Mouse (Mus musculus) CH12.LX (cell line): ENCODE measurements at regions not wholly inside any gene's neighbourhood (a gene's known extent, or its start where the extent isn't known, plus 50 kb on each side); places are given as distances from the start of the nearest gene placed in this dataset.
"Not testable (repeated sequence)": the region's sequence is repeated elsewhere in the genome, so short reads cannot be mapped to it uniquely, and the experiment has no call there.

ENCODE experiments used
- DNase-seq: peaks from one replicate; pipeline ENCODE4 v3.0.0-alpha.2; 2013; ENCODE audit errors: extremely low read depth
- H3K27ac ChIP-seq: 2 replicates; pipeline ENCODE4 v1.5.1; 2012; ENCODE audit warnings: low read depth, mild to moderate bottlenecking, control low read depth, moderate library complexity; ENCODE audit not compliant: insufficient read depth
- H3K27me3 ChIP-seq: replicated peaks from 2 replicates; pipeline ENCODE3; 2012; ENCODE audit warnings: inconsistent platforms
- H3K36me3 ChIP-seq, 2 experiments: replicated peaks in 1 of 2; 2 replicates each; pipeline versions ENCODE3 to v1.6.1; 2012; ENCODE audit warnings: inconsistent platforms in 1 of 2, low read length in 1 of 2, mild to moderate bottlenecking in 1 of 2, mixed read lengths in 1 of 2, moderate library complexity in 1 of 2; ENCODE audit not compliant: control insufficient read depth in 1 of 2, insufficient read depth in 1 of 2
- H3K4me1 ChIP-seq, 2 experiments: 2 replicates each; pipeline ENCODE4 v1.6.1; 2012; ENCODE audit warnings: inconsistent platforms in 1 of 2, moderate library complexity in 1 of 2; ENCODE audit not compliant: insufficient read depth in 2 of 2, control insufficient read depth in 1 of 2
- H3K4me2 ChIP-seq: 2 replicates; pipeline ENCODE4 v1.6.1; 2012; ENCODE audit warnings: low read depth, mild to moderate bottlenecking, control low read depth; ENCODE audit not compliant: poor library complexity, insufficient read depth, severe bottlenecking
- H3K4me3 ChIP-seq, 3 experiments: fragments of 150-350 bp in 1 of 3; sonication (generic) in 1 of 3; replicated peaks in 1 of 3; 2 replicates each; pipeline versions ENCODE3 to v1.5.1; 2011 to 2012; ENCODE audit warnings: low read depth in 2 of 3, low read length in 2 of 3, mild to moderate bottlenecking in 2 of 3, moderate library complexity in 2 of 3, control low read depth in 1 of 3, improper control_type of control experiment in 1 of 3, inconsistent platforms in 1 of 3, mixed read lengths in 1 of 3; ENCODE audit not compliant: poor library complexity in 1 of 3
- H3K79me2 ChIP-seq: replicated peaks from 2 replicates; pipeline ENCODE4 v1.6.1; 2012; ENCODE audit warnings: mild to moderate bottlenecking, moderate library complexity; ENCODE audit not compliant: control insufficient read depth, poor library complexity, insufficient read depth, severe bottlenecking; ENCODE audit errors: extremely low read depth
- H3K9ac ChIP-seq: 2 replicates; pipeline ENCODE4 v1.6.1; 2012; ENCODE audit warnings: low read depth, mild to moderate bottlenecking, control low read depth, moderate library complexity; ENCODE audit not compliant: insufficient read depth
- H3K9me3 ChIP-seq: replicated peaks from 2 replicates; pipeline ENCODE3; 2012; ENCODE audit warnings: low read length, inconsistent platforms, mixed read lengths
- BHLHE40 ChIP-seq: IDR thresholded peaks from 2 replicates; pipeline ENCODE4 v1.6.1; 2011; ENCODE audit warnings: mild to moderate bottlenecking, low read depth, low read length, improper control_type of control experiment
- E2F4 ChIP-seq: IDR thresholded peaks from 2 replicates; pipeline ENCODE4 v1.6.1; 2011; ENCODE audit warnings: low read depth, low read length, improper control_type of control experiment; ENCODE audit not compliant: insufficient replicate concordance
- ELF1 ChIP-seq: IDR thresholded peaks from 2 replicates; pipeline ENCODE4 v1.6.1; 2014; ENCODE audit warnings: low read depth, mild to moderate bottlenecking, inconsistent platforms, low read length, improper control_type of control experiment
- EP300 ChIP-seq: IDR thresholded peaks from 2 replicates; pipeline ENCODE4 v1.6.1; 2011; ENCODE audit warnings: low read length, improper control_type of control experiment
- ETS1 ChIP-seq: conservative IDR thresholded peaks from 2 replicates; pipeline ENCODE4 v1.6.1; 2012; ENCODE audit warnings: low read depth, mild to moderate bottlenecking, inconsistent platforms, low read length, improper control_type of control experiment, moderate library complexity
- HCFC1 ChIP-seq: IDR thresholded peaks from 2 replicates; pipeline ENCODE4 v1.6.1; 2012; ENCODE audit warnings: low read depth, mild to moderate bottlenecking, inconsistent platforms, low read length, improper control_type of control experiment
- IRF4 ChIP-seq: IDR thresholded peaks from 2 replicates; pipeline ENCODE4 v1.6.1; 2014; ENCODE audit warnings: low read depth, mild to moderate bottlenecking, inconsistent platforms, low read length, improper control_type of control experiment
- JUN ChIP-seq: IDR thresholded peaks from 2 replicates; pipeline ENCODE4 v1.6.1; 2011; ENCODE audit warnings: low read depth, mild to moderate bottlenecking, low read length, improper control_type of control experiment, moderate library complexity; ENCODE audit not compliant: insufficient read depth
- JUND ChIP-seq: conservative IDR thresholded peaks from 2 replicates; pipeline ENCODE4 v1.6.1; 2011; ENCODE audit warnings: low read depth, low read length, improper control_type of control experiment
- MAFK ChIP-seq: IDR thresholded peaks from 2 replicates; pipeline ENCODE4 v1.6.1; 2011; ENCODE audit warnings: low read length, improper control_type of control experiment; ENCODE audit not compliant: insufficient replicate concordance
- MEF2A ChIP-seq: IDR thresholded peaks from 2 replicates; pipeline ENCODE4 v1.6.1; 2014; ENCODE audit warnings: low read depth, mild to moderate bottlenecking, inconsistent platforms, low read length, improper control_type of control experiment, borderline replicate concordance
- POLR2A ChIP-seq: IDR thresholded peaks from 2 replicates; pipeline ENCODE4 v1.6.1; 2011; ENCODE audit warnings: low read depth, mild to moderate bottlenecking, improper control_type of control experiment, low read length
- RCOR1 ChIP-seq: conservative IDR thresholded peaks from 2 replicates; pipeline ENCODE4 v1.6.1; 2012; ENCODE audit warnings: low read depth, mild to moderate bottlenecking, inconsistent platforms, low read length, improper control_type of control experiment
- SMC3 ChIP-seq: IDR thresholded peaks from 2 replicates; pipeline ENCODE4 v1.6.1; 2011; ENCODE audit warnings: low read depth, low read length, improper control_type of control experiment
- TBP ChIP-seq: conservative IDR thresholded peaks from 2 replicates; pipeline ENCODE4 v1.6.1; 2011; ENCODE audit warnings: low read depth, low read length, improper control_type of control experiment
- TCF12 ChIP-seq: IDR thresholded peaks from 2 replicates; pipeline ENCODE4 v1.6.1; 2014; ENCODE audit warnings: low read depth, mild to moderate bottlenecking, inconsistent platforms, low read length, improper control_type of control experiment
- USF1 ChIP-seq: IDR thresholded peaks from 2 replicates; pipeline ENCODE4 v1.6.1; 2014; ENCODE audit warnings: low read depth, mild to moderate bottlenecking, inconsistent platforms, low read length, improper control_type of control experiment
- USF2 ChIP-seq: conservative IDR thresholded peaks from 2 replicates; pipeline ENCODE4 v1.6.1; 2011; ENCODE audit warnings: low read depth, low read length, improper control_type of control experiment
- dilution Hi-C: fragments of 300-500 bp; cut with MboI; formaldehyde crosslinking; loops from 2 replicates; pipeline ENCODE4 v1.14.3; 2020; ENCODE audit warnings: low sequenced_read_pairs; ENCODE audit not compliant: extremely low pct_unique_long_range_greater_than_20kb, extremely low pct_ligation_motif_present
- in situ Hi-C: fragments of 300-500 bp; cut with MboI; formaldehyde crosslinking; loops from 3 replicates; pipeline ENCODE4 v1.14.3; 2019; ENCODE audit warnings: low sequenced_read_pairs, low pct_ligation_motif_present, low pct_unique_long_range_greater_than_20kb, mixed read lengths

- peak; percentile 48 for TF ChIP-seq JUN
Observed at GRCm38 (mm10) chr6:68339846-68340245, 804.2 kb upstream of the Tacstd2 start (continued).

DNA sequence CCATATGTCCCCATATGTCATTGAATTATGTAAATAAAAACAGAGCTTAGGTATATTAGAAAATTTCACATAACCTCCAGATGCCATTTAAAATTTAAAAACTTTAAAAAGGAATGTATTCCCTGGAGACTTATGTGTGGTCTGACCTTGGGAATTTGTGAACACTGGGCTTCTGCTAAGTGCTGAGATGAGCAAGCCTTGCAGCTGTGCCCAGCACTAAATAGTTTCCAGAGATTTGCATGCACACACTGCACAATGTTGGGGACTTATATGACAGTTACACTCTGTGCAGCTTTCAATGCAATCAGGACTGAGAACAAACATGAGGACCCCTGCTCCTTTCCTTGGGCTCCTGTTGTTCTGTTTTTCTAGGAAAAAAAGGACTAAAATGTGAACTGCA, 803.6 kb upstream of the Tacstd2 start:
- dilution Hi-C loops, in situ Hi-C loops, H3K4me2 ChIP-seq: not testable (repeated sequence)

DNA sequence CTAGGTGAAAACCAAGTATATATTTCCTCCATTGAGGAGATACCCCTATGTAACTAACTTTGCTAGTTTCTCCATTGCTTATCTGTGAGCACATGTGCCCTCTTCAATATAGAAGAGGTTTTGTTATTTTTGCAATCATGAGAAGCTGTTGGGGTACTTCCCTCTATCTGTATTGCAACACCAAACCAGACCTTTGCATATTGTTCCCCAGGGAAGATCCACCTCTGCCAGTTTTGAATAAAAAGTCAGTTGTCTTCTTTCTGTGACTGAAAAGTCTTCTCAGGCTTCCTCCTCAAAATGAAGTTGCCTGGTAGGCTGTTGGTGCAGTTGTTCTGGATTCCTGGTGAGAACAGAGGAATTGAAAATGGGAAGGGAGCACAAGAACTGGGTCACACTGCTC, 775.8 kb upstream of the Tacstd2 start:
- Histone ChIP-seq H3K4me1 (peaks cover 3 to 4% of the 10 kb centered on the region in 2 experiments; a peak in 2 of 4 replicates), H3K27ac (peak overlapping the region; percentile 94), H3K4me2 (peak overlapping the region; percentile 61; the same call in 1 of the 2 replicates), H3K9ac (peak overlapping the region; percentile 39; the same call in 1 of the 2 replicates), H3K4me3 (no peak overlapping the region), H3K79me2 (peaks cover 2% of the 10 kb centered on the region; the same call in 1 of the 2 replicates), H3K27me3 (no peaks in the 10 kb centered on the region), H3K9me3 (no peaks in the 10 kb centered on the region), H3K36me3 (no peaks in the 10 kb centered on the region)
- 0 out of 2 replicates have a peak, but pooled peaks have one; percentile 31 for TF ChIP-seq EP300
- 0 out of 2 replicates have a peak, but pooled peaks have one; percentile 26 for TF ChIP-seq TCF12
- no peak for TF ChIP-seq ELF1
- peak; percentile 44; the same call in 1 of the 2 replicates for TF ChIP-seq ETS1
- no peak for TF ChIP-seq USF1
- TF ChIP-seq TBP: no peak
- TF ChIP-seq USF2: no peak
- dilution Hi-C loops (no loop called here), in situ Hi-C loops (no loop called here)
- peak; percentile 69 for DNase-seq

More for the DNA sequence above, 803.6 kb upstream of the Tacstd2 start:
- TF ChIP-seq ETS1 (peak; percentile 63), IRF4 (peak; percentile 73), TCF12 (peak; percentile 70; the same call in 1 of the 2 replicates), EP300 (peak; percentile 78), BHLHE40 (0 out of 2 replicates have a peak, but pooled peaks have one; percentile 40)
- not testable (repeated sequence) for H3K36me3 ChIP-seq, H3K4me3 ChIP-seq, H3K9me3 ChIP-seq, H3K27ac ChIP-seq, H3K79me2 ChIP-seq, H3K9ac ChIP-seq, H3K27me3 ChIP-seq, H3K4me1 ChIP-seq
- peak; percentile 48 for DNase-seq

DNA sequence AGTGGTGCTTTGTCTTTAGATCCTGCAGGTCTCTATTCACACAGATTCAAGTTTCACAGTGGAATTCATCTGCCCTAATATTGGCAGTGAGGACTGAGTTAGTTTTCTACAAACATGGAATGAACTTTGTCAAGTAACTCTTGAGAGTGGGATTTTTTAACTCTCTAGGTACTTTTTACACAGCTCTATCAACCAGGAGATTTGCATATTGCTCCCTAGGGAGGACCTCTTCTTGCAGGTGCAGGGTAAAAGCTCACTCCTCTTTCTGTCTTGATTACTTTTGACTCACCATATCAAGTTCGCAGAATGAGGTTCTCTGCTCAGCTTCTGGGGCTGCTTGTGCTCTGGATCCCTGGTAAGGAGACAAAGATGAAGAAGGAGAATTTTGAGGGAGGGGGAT, 766.5 kb upstream of the Tacstd2 start:
- Histone ChIP-seq H3K36me3 (no peaks in the 10 kb centered on the region), H3K4me3 (peak overlapping the region in 2 of 3 experiments; percentile 45 to 59), H3K27ac (peak overlapping the region; percentile 62; the same call in 1 of the 2 replicates), H3K27me3 (no peaks in the 10 kb centered on the region), H3K9ac (peak overlapping the region; percentile 81), H3K4me1 (peaks cover 0 to 7% of the 10 kb centered on the region in 2 experiments; a peak in 1 of 4 replicates), H3K9me3 (no peaks in the 10 kb centered on the region), H3K4me2 (no peak overlapping the region), H3K79me2 (peaks cover 3% of the 10 kb centered on the region)
- in situ Hi-C loops: no loop called here
- TF ChIP-seq SMC3: no peak
- TF ChIP-seq IRF4: peak; percentile 35; the same call in 1 of the 2 replicates
- TF ChIP-seq MAFK: 0 out of 2 replicates have a peak, but pooled peaks have one; percentile 51
- TF ChIP-seq ELF1: no peak
- TF ChIP-seq HCFC1: no peak
- TF ChIP-seq POLR2A: peak; percentile 24; the same call in 1 of the 2 replicates
- TF ChIP-seq ETS1: peak; percentile 55
- TF ChIP-seq JUND: peak; percentile 40; the same call in 1 of the 2 replicates
- no peak for TF ChIP-seq RCOR1
- peak; percentile 34; the same call in 1 of the 2 replicates for TF ChIP-seq MEF2A
- peak; percentile 86 for TF ChIP-seq EP300
- peak; percentile 68; the same call in 1 of the 2 replicates for TF ChIP-seq TBP
- TF ChIP-seq TCF12: peak; percentile 92
- TF ChIP-seq E2F4: no peak
- TF ChIP-seq BHLHE40: peak; percentile 68
- peak; percentile 88 for DNase-seq
- dilution Hi-C loops: no loop called here
